ENCODE assay signal across 11 mouse cellular contexts in genomic region chr17:80112665-80113305, GRCm38 (mm10). TPM values are rescaled to one million over a fixed set of nuclear protein-coding genes. Genes with fewer than 3 reads are reported as not detected.
DNase-seq lines count a peak whose midpoint lies in the region; ATAC-seq and TF ChIP-seq lines count a peak whose summit lies in the region.
"Had no signal": no experiment of that assay in that cellular context is flagged by ENCODE, and none has a peak within 500 bp of the region (broad histone marks: within the 10 kb centered on the region; RNA-seq: fewer than 3 reads in every experiment).

No protein-coding gene starts in this region.

- H3K4me3 ChIP-seq in liver, embryonic 13.5 days (replicated peaks), result no peak overlapping the region
- no peak overlapping the region for H3K4me3 ChIP-seq in liver, embryonic 11.5 days (ENCODE audit: low read depth, low read length)
- no peak overlapping the region for H3K4me3 ChIP-seq in CH12.LX (replicated peaks in 1 of 3; ENCODE audit: low read depth in 2 of 3, low read length in 2 of 3, poor library complexity in 1 of 3)
- H3K4me3 ChIP-seq in forebrain, embryonic 15.5 days, result no peak overlapping the region
- H3K4me3 ChIP-seq: hindbrain, embryonic 13.5 days had no signal

- no peaks in the 10 kb centered on the region for H3K27me3 ChIP-seq in liver, embryonic 13.5 days
- H3K27me3 ChIP-seq in liver, embryonic 11.5 days (replicated peaks; ENCODE audit: control insufficient read depth, insufficient read depth, low read length), result no peaks in the 10 kb centered on the region
- no peaks in the 10 kb centered on the region for H3K27me3 ChIP-seq in CH12.LX (replicated peaks)
- no peaks in the 10 kb centered on the region for H3K27me3 ChIP-seq in splenic B cell, adult 2 months (ENCODE audit: control insufficient read depth, insufficient read depth, low read length, poor library complexity, severe bottlenecking)
- no peaks in the 10 kb centered on the region for H3K27me3 ChIP-seq in forebrain, embryonic 15.5 days
- H3K27me3 ChIP-seq: hindbrain, embryonic 13.5 days had no signal

- no peak for TF ChIP-seq POLR2A in CH12.LX (IDR thresholded peaks at IDR 0.05; ENCODE audit: low read depth, low read length)

- dilution Hi-C loops in CH12.LX (cut with MboI; ENCODE audit: extremely low pct_ligation_motif_present, extremely low pct_unique_long_range_greater_than_20kb, low sequenced_read_pairs), result no loop called here

- no peak for TF ChIP-seq CTCF in CH12.LX (conservative IDR thresholded peaks at IDR 0.05 in 1 of 2, IDR thresholded peaks at IDR 0.05 in 1 of 2; ENCODE audit: low read depth in 2 of 2, low read length in 2 of 2)

- 27% methylated on average over 5 of the region's 5 CpGs for WGBS in liver, embryonic 13.5 days (ENCODE audit: insufficient replicate concordance)
- WGBS in liver, embryonic 11.5 days, result 43% methylated on average over 5 of the region's 5 CpGs
- 82% methylated on average over 5 of the region's 5 CpGs for WGBS in forebrain, embryonic 15.5 days

- no peaks in the 10 kb centered on the region for H3K79me2 ChIP-seq in CH12.LX (replicated peaks; ENCODE audit: control insufficient read depth, extremely low read depth, insufficient read depth, poor library complexity, severe bottlenecking)

- H3K4me1 ChIP-seq in liver, embryonic 13.5 days (replicated peaks), result no peaks in the 10 kb centered on the region
- H3K4me1 ChIP-seq in liver, embryonic 11.5 days (replicated peaks; ENCODE audit: control insufficient read depth, insufficient read depth, low read length), result no peaks in the 10 kb centered on the region
- peaks cover 2 to 19% of the 10 kb centered on the region in 2 experiments; a peak in 3 of 4 replicates for H3K4me1 ChIP-seq in CH12.LX (ENCODE audit: control insufficient read depth in 1 of 2, insufficient read depth in 2 of 2)
- no peaks in the 10 kb centered on the region for H3K4me1 ChIP-seq in forebrain, embryonic 15.5 days
- H3K4me1 ChIP-seq: hindbrain, embryonic 13.5 days had no signal

- TF ChIP-seq RAD21 in CH12.LX (IDR thresholded peaks at IDR 0.05; ENCODE audit: low read depth, low read length), result no peak

- intact Hi-C loops in gastrocnemius, postnatal 36 days (cut with DNase I), result no loop called here

- peak; percentile 89 for TF ChIP-seq EP300 in CH12.LX (IDR thresholded peaks at IDR 0.05; ENCODE audit: low read length)

- DNase-seq in liver, embryonic 13.5 days, result no peak
- DNase-seq in liver, embryonic 11.5 days (ENCODE audit: low spot score), result no peak
- DNase-seq in CH12.LX (ENCODE audit: extremely low read depth), result peak; percentile 49
- peak; percentile 78 for DNase-seq in induced T-regulatory cell, adult 2 months (ENCODE audit: low read depth)
- DNase-seq in splenic B cell, adult 2 months (ENCODE audit: low read depth, low spot score), result peak; percentile 32
- DNase-seq in gastrocnemius, postnatal 36 days, result no peak
- no peak for DNase-seq in cerebellum, adult 8-10 months
- DNase-seq: kidney, adult 8-10 months had no signal

- H3K36me3 ChIP-seq in liver, embryonic 13.5 days, result no peaks in the 10 kb centered on the region
- H3K36me3 ChIP-seq in liver, embryonic 11.5 days (ENCODE audit: control insufficient read depth, insufficient read depth, low read length), result no peaks in the 10 kb centered on the region
- no peaks in the 10 kb centered on the region for H3K36me3 ChIP-seq in CH12.LX (replicated peaks in 1 of 2; ENCODE audit: control insufficient read depth in 1 of 2, insufficient read depth in 1 of 2, low read length in 1 of 2)
- H3K36me3 ChIP-seq in splenic B cell, adult 2 months (ENCODE audit: control insufficient read depth, insufficient read depth, low read length, poor library complexity, severe bottlenecking), result no peaks in the 10 kb centered on the region
- no peaks in the 10 kb centered on the region for H3K36me3 ChIP-seq in forebrain, embryonic 15.5 days
- H3K36me3 ChIP-seq: hindbrain, embryonic 13.5 days had no signal

- no peak overlapping the region for H3K4me2 ChIP-seq in liver, embryonic 13.5 days
- no peak overlapping the region; the same call in 1 of the 2 replicates for H3K4me2 ChIP-seq in liver, embryonic 11.5 days
- H3K4me2 ChIP-seq in CH12.LX (ENCODE audit: insufficient read depth, low read depth, poor library complexity, severe bottlenecking), result peak overlapping the region; percentile 3; the same call in 1 of the 2 replicates
- no peak overlapping the region for H3K4me2 ChIP-seq in forebrain, embryonic 15.5 days (replicated peaks)
- H3K4me2 ChIP-seq: heart, embryonic 11.5 days; hindbrain, embryonic 13.5 days had no signal

- H3K9ac ChIP-seq in liver, embryonic 13.5 days, result no peak overlapping the region
- H3K9ac ChIP-seq in liver, embryonic 11.5 days (ENCODE audit: low read depth, low read length), result no peak overlapping the region
- no peak overlapping the region for H3K9ac ChIP-seq in CH12.LX (ENCODE audit: insufficient read depth, low read depth)
- H3K9ac ChIP-seq in forebrain, embryonic 15.5 days (replicated peaks), result no peak overlapping the region
- H3K9ac ChIP-seq: hindbrain, embryonic 13.5 days had no signal

- no peaks in the 10 kb centered on the region for H3K9me3 ChIP-seq in liver, embryonic 13.5 days (replicated peaks)
- no peaks in the 10 kb centered on the region for H3K9me3 ChIP-seq in liver, embryonic 11.5 days (ENCODE audit: control insufficient read depth, low read length)
- H3K9me3 ChIP-seq in CH12.LX (replicated peaks; ENCODE audit: low read length), result peaks cover 16% of the 10 kb centered on the region
- H3K9me3 ChIP-seq in forebrain, embryonic 15.5 days, result no peaks in the 10 kb centered on the region
- H3K9me3 ChIP-seq: hindbrain, embryonic 13.5 days had no signal

- H3K27ac ChIP-seq in liver, embryonic 13.5 days, result no peak overlapping the region
- H3K27ac ChIP-seq in liver, embryonic 11.5 days (ENCODE audit: low read depth, low read length), result no peak overlapping the region
- H3K27ac ChIP-seq in CH12.LX (ENCODE audit: insufficient read depth, low read depth), result no peak overlapping the region
- H3K27ac ChIP-seq in forebrain, embryonic 15.5 days (replicated peaks), result no peak overlapping the region
- H3K27ac ChIP-seq: hindbrain, embryonic 13.5 days had no signal

- peak; percentile 48; the same call in 1 of the 2 replicates for ATAC-seq in liver, embryonic 13.5 days (ENCODE audit: low read depth)
- no peak; the same call in 1 of the 2 replicates for ATAC-seq in liver, embryonic 11.5 days (replicated peaks; ENCODE audit: low FRiP score)
- no peak for ATAC-seq in forebrain, embryonic 15.5 days (replicated peaks)

- in situ Hi-C loops in CH12.LX (cut with MboI; ENCODE audit: low pct_ligation_motif_present, low pct_unique_long_range_greater_than_20kb, low sequenced_read_pairs), result no loop called here

TF ChIP-seq in CH12.LX, 34 proteins besides CTCF, POLR2A, EP300 and RAD21 (continues in another document):
- TF ChIP-seq TCF12 (IDR thresholded peaks at IDR 0.05; ENCODE audit: low read depth, low read length), result 0 out of 2 replicates have a peak, but pooled peaks have one; percentile 13
- no peak for TF ChIP-seq CHD2 (IDR thresholded peaks at IDR 0.05; ENCODE audit: low read length)
- no peak for TF ChIP-seq MYC (IDR thresholded peaks at IDR 0.05; ENCODE audit: low read depth, low read length)
- TF ChIP-seq USF2 (conservative IDR thresholded peaks at IDR 0.05; ENCODE audit: low read depth, low read length), result no peak
- no peak for TF ChIP-seq SMC3 (IDR thresholded peaks at IDR 0.05; ENCODE audit: low read depth, low read length)
- TF ChIP-seq MEF2A (IDR thresholded peaks at IDR 0.05; ENCODE audit: borderline replicate concordance, low read depth, low read length), result 0 out of 2 replicates have a peak, but pooled peaks have one; percentile 39
- no peak for TF ChIP-seq PAX5 (IDR thresholded peaks at IDR 0.05; ENCODE audit: low read length)
- no peak for TF ChIP-seq ZMIZ1 (IDR thresholded peaks at IDR 0.05; ENCODE audit: low read depth, low read length)
- TF ChIP-seq NELFE (IDR thresholded peaks at IDR 0.05; ENCODE audit: low read depth, low read length), result 0 out of 2 replicates have a peak, but pooled peaks have one; percentile 15
- no peak for TF ChIP-seq NRF1 (IDR thresholded peaks at IDR 0.05; ENCODE audit: low read depth, low read length)
- TF ChIP-seq TBP (conservative IDR thresholded peaks at IDR 0.05; ENCODE audit: low read depth, low read length), result no peak
- TF ChIP-seq MXI1 (IDR thresholded peaks at IDR 0.05; ENCODE audit: low read depth, low read length), result no peak
- TF ChIP-seq JUND (conservative IDR thresholded peaks at IDR 0.05; ENCODE audit: low read depth, low read length), result no peak
- no peak for TF ChIP-seq CHD1 (IDR thresholded peaks at IDR 0.05; ENCODE audit: low read depth, low read length)
- TF ChIP-seq MAZ (IDR thresholded peaks at IDR 0.05; ENCODE audit: low read depth, low read length), result no peak
- TF ChIP-seq ELF1 (IDR thresholded peaks at IDR 0.05; ENCODE audit: low read depth, low read length), result 0 out of 2 replicates have a peak, but pooled peaks have one; percentile 28
- TF ChIP-seq MAX (IDR thresholded peaks at IDR 0.05; ENCODE audit: low read length), result no peak
- TF ChIP-seq ZC3H11A (IDR thresholded peaks at IDR 0.05; ENCODE audit: low read depth, low read length), result no peak
- TF ChIP-seq UBTF (IDR thresholded peaks at IDR 0.05; ENCODE audit: low read depth, low read length), result no peak
- no peak for TF ChIP-seq GABPA (IDR thresholded peaks at IDR 0.05; ENCODE audit: insufficient replicate concordance, low read depth, low read length)
- 0 out of 2 replicates have a peak, but pooled peaks have one; percentile 19 for TF ChIP-seq HCFC1 (IDR thresholded peaks at IDR 0.05; ENCODE audit: low read depth, low read length)

RNA-seq across cellular contexts. Expression of gene Galm, which starts 14.5 kb away (rescaled TPM):
- 17.8 and 22.4 TPM in 2 replicates for polyA plus RNA-seq in liver, embryonic 13.5 days (2015; fragmentation: Nextera tagmentation; extraction: Ambion mirVana)
- 16.7 and 18.7 TPM in 2 replicates for polyA plus RNA-seq in liver, embryonic 11.5 days (2014; fragmentation: Nextera tagmentation; extraction: Ambion mirVana)
- not detected in 2 replicates for total RNA-seq in CH12.LX (2012; rRNA removed)
- total RNA-seq in CH12.LX (2014; rRNA removed), result 0.09 TPM in 1 of 2 replicates, not detected in the other
- not detected in 2 replicates for polyA plus RNA-seq in CH12.LX (2012; ENCODE audit: insufficient read length, low read depth)
- total RNA-seq in gastrocnemius, postnatal 36 days (2021), result 1 to 10 TPM; 1.8 to 2.2 TPM
- 2.0 and 2.4 TPM in 2 replicates for polyA plus RNA-seq in forebrain, embryonic 15.5 days (2015; fragmentation: Nextera tagmentation; extraction: Ambion mirVana)

RNA-seq across cellular contexts. Expression of gene Hnrnpll, which starts 50.7 kb away (rescaled TPM):
- polyA plus RNA-seq in liver, embryonic 13.5 days (2015; fragmentation: Nextera tagmentation; extraction: Ambion mirVana), result 25.0 and 32.0 TPM in 2 replicates
- 57.2 and 65.9 TPM in 2 replicates for polyA plus RNA-seq in liver, embryonic 11.5 days (2014; fragmentation: Nextera tagmentation; extraction: Ambion mirVana)
- 24.1 and 26.1 TPM in 2 replicates for total RNA-seq in CH12.LX (2012; rRNA removed)
- total RNA-seq in CH12.LX (2014; rRNA removed), result 22.3 and 24.2 TPM in 2 replicates
- 14.4 TPM in 2 replicates for polyA plus RNA-seq in CH12.LX (2012; ENCODE audit: insufficient read length, low read depth)
- total RNA-seq in gastrocnemius, postnatal 36 days (2021), result 10 to 100 TPM; 12.6 to 14.9 TPM
- 84.5 and 87.9 TPM in 2 replicates for polyA plus RNA-seq in forebrain, embryonic 15.5 days (2015; fragmentation: Nextera tagmentation; extraction: Ambion mirVana)

Comparison
In these comparisons a context has a peak if more than half of its experiments do, and no peak if none do; other contexts are left out.
1. DNase-seq: peak in CH12.LX (single experiment), induced T-regulatory cell, adult 2 months (single experiment) and splenic B cell, adult 2 months (single experiment); none in liver, embryonic 13.5 days (single experiment), liver, embryonic 11.5 days (single experiment), gastrocnemius, postnatal 36 days (0 of 2) and cerebellum, adult 8-10 months (single experiment).